ENCODE assay signal across 13 mouse cellular contexts in the genomic region with DNA sequence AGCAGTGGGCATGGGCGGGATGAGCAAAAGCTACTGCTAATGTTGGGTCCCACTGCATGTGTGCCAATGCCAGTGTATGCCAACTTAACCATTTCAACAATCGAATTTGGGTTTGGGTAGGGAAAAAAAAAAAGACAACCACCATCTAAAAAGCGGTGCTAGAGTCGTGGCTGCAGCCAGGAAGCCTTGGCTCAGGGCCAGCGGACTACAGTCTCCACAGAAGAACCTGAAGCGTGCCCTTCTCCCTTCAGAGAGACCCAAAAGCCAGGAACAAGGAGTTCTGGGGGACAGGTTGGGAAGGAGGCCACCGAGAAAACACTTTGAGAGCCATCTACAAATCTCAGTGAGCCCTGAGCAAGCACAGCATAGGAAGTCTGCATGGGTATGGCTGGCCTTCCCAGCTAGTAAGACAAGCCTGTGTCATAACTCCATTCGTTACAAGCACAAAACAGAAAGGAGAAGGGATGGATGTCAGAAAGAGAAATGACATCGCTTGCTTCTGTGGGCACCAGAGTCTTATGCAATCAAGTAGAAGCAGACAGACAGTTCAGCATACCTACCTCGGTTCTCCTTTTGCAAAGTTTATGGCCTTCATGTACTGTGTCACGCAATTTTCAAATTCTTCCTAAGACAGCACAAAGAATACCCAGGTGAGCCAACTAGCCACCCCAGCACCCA. TPM values are rescaled to one million over a fixed set of nuclear protein-coding genes. Genes with fewer than 3 reads are reported as not detected.
A peak's percentile ranks its signal among the peaks of the same experiment; 100 is the strongest.
DNase-seq lines count a peak whose midpoint lies in the region; ATAC-seq lines count a peak whose summit lies in the region.
"Had no signal": no experiment of that assay in that cellular context is flagged by ENCODE, and none has a peak within 500 bp of the region (broad histone marks: within the 10 kb centered on the region; RNA-seq: fewer than 3 reads in every experiment).

No protein-coding gene starts in this region.

- DNase-seq in adrenal gland, postnatal 10 days = peak; percentile 21
- DNase-seq in adrenal gland, adult 2 months = no peak
- DNase-seq in cerebellum, postnatal 10 days = peak; percentile 66 to 75
- DNase-seq in cerebellum, adult 11 months = no peak
- DNase-seq in left cerebral cortex, postnatal 4 days = peak; percentile 40
- no peak for DNase-seq in left cerebral cortex, postnatal 14 days (ENCODE audit: low spot score in 2 of 2)
- DNase-seq: gastrocnemius, postnatal 14 days had no signal

- peak; percentile 55 for ATAC-seq in megakaryocyte progenitor cell, adult 5-6 weeks (replicated peaks; ENCODE audit: poor library complexity)
- ATAC-seq in CD4-positive, CD25-positive, alpha-beta regulatory T cell, adult 4 months = no peak
- ATAC-seq: activated CD4-positive, CD25-positive, alpha-beta regulatory T cell, adult 4 months; forebrain, embryonic 15.5 days; intestine, embryonic 15.5 days; Patski had no signal

- intact Hi-C loops in left cerebral cortex, postnatal 4 days (cut with DNase I) = no loop called here
- intact Hi-C loops in left cerebral cortex, postnatal 14 days (cut with DNase I) = no loop called here

RNA-seq across cellular contexts. Expression of gene Cfap46, which starts 1.6 kb away (rescaled TPM):
- 1 to 10 TPM in 1 of 2 experiments, under 1 TPM in 1; 0.45 to 1.2 TPM for total RNA-seq in adrenal gland, postnatal 10 days (2021)
- under 1 TPM; 0.21 to 0.29 TPM for total RNA-seq in adrenal gland, adult 2 months (2021)
- 0.13 and 0.69 TPM in 2 replicates for polyA plus RNA-seq in adrenal gland, adult 2 months (2012; rRNA removed)
- total RNA-seq in left cerebral cortex, postnatal 4 days (2021) = 1 to 10 TPM; 1.7 to 3.0 TPM
- 1 to 10 TPM; 1.6 to 2.2 TPM for total RNA-seq in left cerebral cortex, postnatal 14 days (2021)
- total RNA-seq in megakaryocyte progenitor cell, adult 5-6 weeks (2015) = not detected in 2 replicates
- not detected in 2 replicates for total RNA-seq in megakaryocyte progenitor cell, adult 5-6 weeks (2017)
- polyA plus RNA-seq in CD4-positive, CD25-positive, alpha-beta regulatory T cell, adult 4 months (2017; shearing (Covaris generic)) = not detected
- polyA plus RNA-seq: activated CD4-positive, CD25-positive, alpha-beta regulatory T cell, adult 4 months had no signal

Comparison
In these comparisons a context has a peak if more than half of its experiments do, and no peak if none do; other contexts are left out.
1. DNase-seq: peak in adrenal gland, postnatal 10 days (single experiment), cerebellum, postnatal 10 days (2 of 2) and left cerebral cortex, postnatal 4 days (single experiment); none in adrenal gland, adult 2 months (single experiment), cerebellum, adult 11 months (single experiment) and left cerebral cortex, postnatal 14 days (0 of 2).